Mouse (Mus musculus): ENCODE measurements around the gene Gm20403. TPM values are rescaled to one million over a fixed set of nuclear protein-coding genes. Genes with fewer than 3 reads are reported as not detected.

Gm20403 gene
- total RNA-seq, 2 experiments from 2014 or later, result not detected

GRCm38 (mm10) chr12:54985257-54986051 is 875 bp downstream of the Gm20403 start:
- DNase-seq, result peak; percentile 73
- TF ChIP-seq CTCF (IDR thresholded peaks at IDR 0.05), result peak; percentile 14; the same call in 1 of the 2 replicates
- intact Hi-C loops (cut with DNase I), result loop anchor here (10.0 kb wide), 1 partner anchor 151 kb away; no protein-coding TSS in a partner anchor
- Histone ChIP-seq H3K4me3 (peak overlapping the region; percentile 96), H3K27ac (peak overlapping the region; percentile 90)

GRCm38 (mm10) chr12:54984701-54985256 is 1.6 kb downstream of the Gm20403 start:
- peak; percentile 80 for DNase-seq
- intact Hi-C loops (cut with DNase I), result loop anchor here (10.0 kb wide), 1 partner anchor 150 kb away; no protein-coding TSS in a partner anchor
- Histone ChIP-seq H3K27ac (peak overlapping the region; percentile 90), H3K4me3 (peak overlapping the region; percentile 96)
- TF ChIP-seq CTCF (IDR thresholded peaks at IDR 0.05), result no peak

- H3K4me3 ChIP-seq, result no peak overlapping the region
- no peak for DNase-seq
- intact Hi-C loops (cut with DNase I), result loop anchor here (10.0 kb wide), 1 partner anchor 148 kb away; no protein-coding TSS in a partner anchor
- no peak for TF ChIP-seq CTCF (IDR thresholded peaks at IDR 0.05)
- no peak overlapping the region for H3K27ac ChIP-seq
Measured at GRCm38 (mm10) chr12:54982935-54983715, 3.2 kb downstream of the Gm20403 start.

GRCm38 (mm10) chr12:54981962-54982361 is 4.4 kb downstream of the Gm20403 start:
- no peak for TF ChIP-seq CTCF (IDR thresholded peaks at IDR 0.05)
- H3K27ac ChIP-seq, result no peak overlapping the region
- H3K4me3 ChIP-seq, result no peak overlapping the region
- no peak for DNase-seq
- intact Hi-C loops (cut with DNase I), result loop anchor here (10.0 kb wide), 1 partner anchor 147 kb away; no protein-coding TSS in a partner anchor

DNA sequence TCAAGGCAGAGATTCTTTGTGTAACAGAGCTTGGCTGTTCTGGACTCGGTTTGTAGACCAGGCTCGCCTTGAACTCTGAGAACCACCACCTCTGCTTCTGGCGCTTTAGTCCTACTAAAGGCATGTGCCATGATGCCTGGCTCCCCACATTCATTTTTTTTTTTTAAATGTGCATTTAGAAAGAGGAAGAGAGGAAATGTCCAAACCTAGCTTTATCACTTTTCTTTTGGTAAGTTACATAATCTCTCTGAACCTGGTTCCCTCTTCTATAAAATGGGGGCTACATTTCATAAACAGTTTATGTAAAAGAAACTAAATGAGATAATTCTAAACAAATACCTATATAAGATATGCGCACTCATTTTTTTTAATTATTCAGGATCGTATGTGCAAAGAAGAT is 5.4 kb downstream of the Gm20403 start:
- TF ChIP-seq CTCF (IDR thresholded peaks at IDR 0.05), result no peak
- H3K4me3 ChIP-seq, result no peak overlapping the region
- no peak for DNase-seq
- intact Hi-C loops (cut with DNase I), result loop anchor here (10.0 kb wide), 1 partner anchor 146 kb away; no protein-coding TSS in a partner anchor
- no peak overlapping the region for H3K27ac ChIP-seq

DNA sequence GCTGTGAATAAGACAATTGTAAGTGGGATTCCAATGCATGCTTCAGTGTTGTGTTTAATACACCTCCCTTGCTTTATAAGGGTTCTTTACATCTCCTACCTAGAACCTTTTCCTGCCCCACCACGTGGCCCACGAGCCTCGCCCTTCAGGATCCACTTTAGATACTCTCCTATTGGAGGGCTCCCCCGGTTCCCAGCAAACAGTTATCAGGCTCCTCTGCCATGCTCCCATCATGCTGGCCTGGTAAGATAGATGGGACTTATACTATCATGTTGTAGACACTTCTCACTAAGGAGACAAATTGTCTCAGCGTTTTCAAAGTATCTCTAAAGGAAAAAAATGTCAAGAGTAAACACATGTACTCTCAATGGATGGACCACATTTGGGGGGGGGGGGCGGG is 5.8 kb downstream of the Gm20403 start:
- TF ChIP-seq CTCF (IDR thresholded peaks at IDR 0.05), result no peak
- Histone ChIP-seq H3K27ac (no peak overlapping the region), H3K4me3 (no peak overlapping the region)
- intact Hi-C loops (cut with DNase I), result loop anchor here (10.0 kb wide), 1 partner anchor 146 kb away; no protein-coding TSS in a partner anchor
- no peak for DNase-seq

- no peak for DNase-seq
- Histone ChIP-seq H3K4me3 (no peak overlapping the region), H3K27ac (no peak overlapping the region)
- intact Hi-C loops (cut with DNase I), result no loop called here
- TF ChIP-seq CTCF (IDR thresholded peaks at IDR 0.05), result no peak
Measured at GRCm38 (mm10) chr12:54969033-54969432, 17.3 kb downstream of the Gm20403 start.

DNA sequence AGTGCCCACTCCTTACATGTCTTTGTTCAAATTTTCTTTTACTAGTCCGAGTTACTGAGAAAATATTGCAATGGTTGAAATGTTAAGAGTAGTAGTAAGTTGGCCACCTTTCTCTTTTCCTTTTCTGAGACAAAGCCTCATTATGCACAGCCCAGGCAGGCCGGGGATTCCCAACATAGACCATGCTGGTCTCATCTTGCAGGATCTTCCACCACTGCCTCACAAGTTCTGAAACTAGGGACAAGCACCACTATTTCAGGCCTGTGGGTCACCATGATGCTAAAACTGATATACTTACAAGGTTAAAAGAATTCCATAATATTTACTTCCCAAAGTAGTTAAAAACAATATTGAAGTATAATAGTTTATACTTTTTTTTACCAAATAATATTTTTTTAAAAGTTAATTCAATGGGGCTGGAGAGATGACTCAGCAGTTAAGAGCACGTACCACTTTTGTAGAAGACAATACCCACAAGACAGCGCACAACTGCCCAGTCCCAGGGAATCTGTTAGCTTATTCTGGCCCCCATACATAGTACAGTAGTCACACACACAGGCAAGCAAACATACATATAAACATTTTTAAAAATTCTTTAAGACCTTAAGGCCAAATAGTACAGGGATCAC is 20.7 kb downstream of the Gm20403 start:
- TF ChIP-seq CTCF (IDR thresholded peaks at IDR 0.05), result no peak
- intact Hi-C loops (cut with DNase I), result no loop called here

GRCm38 (mm10) chr12:54959569-54959968 is 26.8 kb downstream of the Gm20403 start:
- TF ChIP-seq CTCF (IDR thresholded peaks at IDR 0.05), result no peak
- H3K4me3 ChIP-seq, result no peak overlapping the region
- DNase-seq, result no peak
- intact Hi-C loops (cut with DNase I), result no loop called here
- no peak overlapping the region for H3K27ac ChIP-seq

More for the DNA sequence above, 20.7 kb downstream of the Gm20403 start:
- Histone ChIP-seq H3K4me3 (no peak overlapping the region), H3K27ac (no peak overlapping the region)
- DNase-seq, result no peak

DNA sequence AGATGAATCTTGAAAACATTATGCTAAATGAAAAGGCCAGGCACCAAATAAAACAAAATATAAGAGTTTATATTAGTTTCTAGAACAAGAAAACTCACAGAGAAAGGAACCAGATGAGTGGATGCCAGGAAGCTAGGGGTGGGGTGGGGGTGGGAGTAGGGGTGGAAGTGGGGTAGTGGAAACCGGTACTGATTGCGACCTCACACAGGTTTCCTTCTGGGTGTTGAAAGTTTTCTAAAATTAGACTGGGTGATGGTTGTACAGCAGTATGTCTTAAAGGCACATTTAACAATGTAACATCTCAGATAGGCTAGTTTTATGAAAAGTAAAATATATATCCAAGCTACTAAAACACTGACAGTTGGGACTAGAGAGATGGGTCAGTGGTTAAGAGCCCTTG is 29.4 kb downstream of the Gm20403 start:
- intact Hi-C loops (cut with DNase I), result no loop called here
- TF ChIP-seq CTCF (IDR thresholded peaks at IDR 0.05), result no peak
- H3K27ac ChIP-seq, result no peak overlapping the region
- H3K4me3 ChIP-seq, result no peak overlapping the region
- DNase-seq, result no peak

DNA sequence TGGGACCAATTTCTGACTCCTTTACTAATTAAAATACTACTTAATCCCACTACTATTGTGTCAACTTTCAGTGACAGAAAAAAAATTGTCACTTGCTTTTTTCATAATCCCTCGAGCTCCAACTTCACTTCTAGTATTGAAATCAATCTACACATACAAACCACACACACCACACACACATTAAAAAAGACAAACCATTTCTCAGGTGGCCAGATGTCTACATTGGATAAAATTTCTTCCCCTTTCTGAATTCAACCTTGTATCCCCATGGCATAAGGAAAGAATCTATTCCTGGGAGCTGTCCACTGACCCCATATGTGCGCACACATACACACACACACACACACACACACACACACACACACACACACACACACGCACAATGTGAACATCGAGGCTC is 29.9 kb downstream of the Gm20403 start:
- Histone ChIP-seq H3K27ac (no peak overlapping the region), H3K4me3 (no peak overlapping the region)
- DNase-seq, result no peak
- TF ChIP-seq CTCF (IDR thresholded peaks at IDR 0.05), result no peak
- intact Hi-C loops (cut with DNase I), result no loop called here

- TF ChIP-seq CTCF (IDR thresholded peaks at IDR 0.05), result no peak
- intact Hi-C loops (cut with DNase I), result no loop called here
- Histone ChIP-seq H3K27ac (no peak overlapping the region), H3K4me3 (no peak overlapping the region)
- DNase-seq, result no peak
Measured at GRCm38 (mm10) chr12:54946116-54946515, 40.2 kb downstream of the Gm20403 start.

All from gastrocnemius, adult 2 months (tissue).